Mouse (Mus musculus) fibroblast of lung, adult 2 months (primary cell): ENCODE measurements around the gene Tnpo1.
A peak's percentile ranks its signal among the peaks of the same experiment; 100 is the strongest.
"Not testable (repeated sequence)": the region's sequence is repeated elsewhere in the genome, so short reads cannot be mapped to it uniquely, and the experiment has no call there.

Experiments used
- DNase-seq: peaks from one replicate; pipeline ENCODE4 v3.0.0-alpha.2; 2011; ENCODE audit warnings: low read depth

Gene Tnpo1

GRCm38 (mm10) chr13:98889211-98889610, 37.0 kb downstream of the Tnpo1 start:
- no peak for DNase-seq

- DNase-seq = no peak
These were observed 42.4 kb downstream of the Tnpo1 start for GRCm38 (mm10) chr13:98883774-98884173.

DNA sequence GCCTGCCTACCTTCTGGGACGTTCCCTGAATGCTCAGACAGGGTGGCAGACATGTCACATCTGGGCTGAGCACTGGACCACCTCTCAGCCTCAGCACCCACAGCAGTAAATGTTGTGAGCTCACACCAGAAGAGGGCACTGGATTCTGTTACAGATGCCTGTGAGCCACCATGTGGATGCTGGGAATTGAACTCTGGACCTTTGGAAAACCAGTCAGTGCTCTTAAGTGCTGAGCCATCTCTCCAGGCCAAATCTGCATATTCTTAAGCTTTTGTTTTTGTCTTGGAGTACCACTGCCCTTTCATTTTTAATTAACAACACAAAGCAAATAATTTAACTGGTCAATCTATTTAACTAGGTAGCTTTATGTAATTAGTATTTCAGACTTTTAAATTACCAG, 44.2 kb downstream of the Tnpo1 start:
- DNase-seq = no peak

- DNase-seq = peak; percentile 60
These were observed 45.8 kb downstream of the Tnpo1 start for GRCm38 (mm10) chr13:98880336-98880735.

- DNase-seq = no peak
These were observed 46.8 kb downstream of the Tnpo1 start for GRCm38 (mm10) chr13:98879422-98879821.

DNA sequence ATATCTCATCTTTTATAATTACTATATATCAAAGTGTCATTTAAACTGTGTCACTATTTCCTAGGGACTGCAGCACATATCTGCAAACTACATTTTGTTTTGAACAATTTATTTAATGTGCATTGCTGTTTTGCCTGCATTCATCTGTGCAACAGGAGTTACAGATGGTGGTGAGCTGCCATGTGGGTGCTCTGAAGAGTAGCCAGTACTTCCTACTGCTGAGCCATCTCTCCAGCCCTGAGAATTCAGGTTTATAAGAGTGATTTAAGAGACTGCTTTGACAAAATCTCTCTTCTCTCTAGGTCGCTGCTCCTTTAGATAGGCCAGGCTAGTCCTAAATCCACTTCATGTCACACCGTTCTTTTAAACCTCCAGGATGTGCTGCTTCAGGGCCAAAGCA, 49.0 kb downstream of the Tnpo1 start:
- no peak for DNase-seq

GRCm38 (mm10) chr13:98874727-98875126, 51.5 kb downstream of the Tnpo1 start:
- DNase-seq = no peak

- DNase-seq = no peak
These were observed 53.8 kb downstream of the Tnpo1 start for GRCm38 (mm10) chr13:98872273-98872847.

DNA sequence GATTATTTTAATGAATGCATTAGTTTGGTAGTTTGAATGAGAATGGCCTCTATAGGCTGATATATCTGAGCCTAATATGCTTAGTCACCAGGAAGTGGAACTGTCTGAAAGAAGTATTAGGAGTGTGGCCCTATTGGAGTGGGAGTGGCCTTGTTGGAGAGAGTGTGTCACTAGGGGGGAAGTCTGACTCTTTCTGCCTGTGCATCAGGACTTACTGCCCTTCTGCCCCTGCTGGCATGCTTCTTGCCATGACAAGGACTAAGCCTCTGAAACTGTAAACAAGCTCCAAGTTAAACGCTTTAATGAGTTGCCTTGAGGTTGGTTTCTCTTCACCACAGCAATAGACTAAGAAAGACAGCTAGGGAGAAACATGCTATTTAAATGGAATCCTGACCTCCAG, 54.9 kb downstream of the Tnpo1 start:
- DNase-seq = no peak

GRCm38 (mm10) chr13:98868236-98868923, 57.8 kb downstream of the Tnpo1 start:
- no peak for DNase-seq

GRCm38 (mm10) chr13:98867810-98868209, 58.4 kb downstream of the Tnpo1 start:
- DNase-seq = peak; percentile 46

DNA sequence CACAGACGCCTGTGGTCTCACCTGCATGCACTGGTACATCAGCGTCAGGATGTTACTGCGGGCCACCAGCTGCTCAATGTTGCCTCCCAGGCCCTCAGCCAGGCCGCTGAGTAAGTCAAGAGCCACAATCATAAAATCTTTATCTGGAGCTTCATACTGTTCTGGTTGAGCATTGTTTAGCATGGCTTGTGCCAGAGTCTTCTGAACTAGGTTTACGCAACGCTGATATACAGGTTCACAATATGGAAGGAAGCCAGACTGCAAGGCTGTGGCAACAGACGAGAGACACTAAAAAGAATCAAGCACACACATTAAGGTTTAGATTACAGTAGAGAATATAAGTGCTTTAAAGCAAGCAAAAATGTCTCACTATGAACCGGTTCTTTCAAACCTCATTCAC, 70.9 kb downstream of the Tnpo1 start:
- no peak for DNase-seq

DNA sequence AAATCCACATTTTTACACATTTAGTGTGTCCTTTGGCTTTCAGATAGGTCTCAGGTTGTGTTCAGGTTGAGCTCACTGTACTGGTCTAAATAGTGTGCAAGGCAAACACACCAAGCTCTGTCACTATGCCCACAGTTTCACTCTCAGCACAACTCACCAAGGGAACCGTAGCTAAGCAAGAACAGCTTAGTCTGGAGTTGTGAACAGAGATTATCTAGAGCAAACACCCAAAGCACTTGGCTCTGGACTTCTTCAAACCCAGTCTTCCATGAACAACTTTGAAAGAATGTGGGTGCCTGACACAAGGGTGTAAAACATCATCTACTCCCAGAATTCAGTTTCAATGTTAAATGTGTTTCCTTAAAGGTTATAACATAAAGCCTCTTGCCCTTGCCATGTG, 80.4 kb downstream of the Tnpo1 start:
- DNase-seq = no peak

GRCm38 (mm10) chr13:98836423-98837088, 89.6 kb downstream of the Tnpo1 start:
- no peak for DNase-seq

GRCm38 (mm10) chr13:98835740-98836139, 90.4 kb downstream of the Tnpo1 start:
- DNase-seq = no peak

DNA sequence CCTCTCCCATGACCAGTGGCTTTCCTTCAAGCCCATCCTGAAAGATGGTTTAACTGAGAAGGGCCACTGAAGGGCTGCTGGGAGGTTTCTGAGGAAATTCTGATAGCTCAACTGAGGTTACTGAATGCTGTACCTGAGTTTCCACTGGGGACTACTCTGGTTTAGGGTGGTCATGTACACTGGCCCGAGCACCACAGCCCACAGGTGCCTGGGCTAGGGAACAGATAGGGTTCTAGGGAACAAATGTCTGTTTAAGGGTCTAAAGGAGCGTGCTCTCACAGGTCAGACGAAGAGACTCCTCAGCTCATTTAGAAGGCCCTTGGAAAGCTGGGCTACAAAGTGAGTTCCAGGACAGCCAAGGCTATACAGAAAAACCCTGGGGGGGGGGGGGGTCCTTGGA, 91.5 kb downstream of the Tnpo1 start:
- no peak for DNase-seq

DNA sequence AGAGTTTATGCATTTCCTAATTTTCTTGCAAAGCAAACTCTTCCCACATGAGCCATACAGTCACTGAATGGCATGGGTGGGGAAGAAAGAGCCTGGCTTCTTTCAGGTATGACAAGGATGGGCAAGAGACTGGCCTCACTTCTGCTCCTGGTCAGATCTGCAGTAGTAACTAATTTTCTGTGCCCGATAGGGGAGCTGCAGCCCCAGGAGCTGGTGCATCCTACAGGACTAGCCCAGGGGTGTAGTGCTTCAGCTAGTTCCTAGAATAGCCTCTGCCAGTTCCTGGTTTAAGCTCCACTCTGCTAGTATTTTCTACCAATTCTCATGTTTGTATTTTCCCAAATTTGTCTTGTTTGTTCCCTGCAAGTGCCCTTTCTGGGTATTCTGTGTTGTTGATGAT, 92.0 kb downstream of the Tnpo1 start:
- no peak for DNase-seq

- no peak for DNase-seq
These were observed 93.4 kb downstream of the Tnpo1 start for GRCm38 (mm10) chr13:98832451-98833450.

DNA sequence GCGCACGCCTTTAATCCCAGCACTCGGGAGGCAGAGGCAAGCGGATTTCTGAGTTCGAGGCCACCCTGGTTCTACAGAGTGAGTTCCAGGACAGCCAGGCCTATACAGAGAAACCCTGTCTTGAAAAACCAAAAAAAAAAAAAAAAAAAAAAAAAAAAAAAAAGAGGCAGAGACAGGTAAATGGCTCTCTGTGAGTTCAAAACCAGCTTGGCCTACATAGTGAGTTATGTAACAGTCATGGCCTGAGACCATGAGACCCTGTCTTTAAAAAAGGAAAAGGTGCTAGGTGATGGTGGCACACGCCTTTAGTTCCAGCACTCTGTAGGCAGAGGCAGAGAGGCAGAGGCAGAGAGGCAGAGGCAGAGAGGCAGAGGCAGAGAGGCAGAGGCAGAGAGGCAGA, 97.2 kb downstream of the Tnpo1 start:
- DNase-seq = not testable (repeated sequence)

DNA sequence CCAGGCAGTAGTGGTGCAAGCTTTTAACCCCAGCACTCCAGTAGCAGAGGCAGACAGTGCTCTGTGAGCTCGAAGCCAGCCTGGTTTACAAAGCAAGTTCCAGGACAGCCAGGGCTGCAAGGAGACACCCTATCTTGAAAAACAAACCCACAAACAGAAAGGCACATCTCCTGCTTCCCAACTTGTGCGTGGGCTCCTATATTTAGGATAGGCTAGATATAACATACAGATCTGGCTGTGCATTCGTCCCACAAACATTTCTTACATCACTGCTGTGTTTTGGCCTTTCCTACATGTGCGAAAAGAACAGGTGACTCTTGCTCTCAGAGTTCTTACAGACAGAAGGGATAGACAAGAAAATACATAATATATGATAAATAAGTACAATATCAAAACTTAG, 100.6 kb downstream of the Tnpo1 start:
- no peak for DNase-seq

DNA sequence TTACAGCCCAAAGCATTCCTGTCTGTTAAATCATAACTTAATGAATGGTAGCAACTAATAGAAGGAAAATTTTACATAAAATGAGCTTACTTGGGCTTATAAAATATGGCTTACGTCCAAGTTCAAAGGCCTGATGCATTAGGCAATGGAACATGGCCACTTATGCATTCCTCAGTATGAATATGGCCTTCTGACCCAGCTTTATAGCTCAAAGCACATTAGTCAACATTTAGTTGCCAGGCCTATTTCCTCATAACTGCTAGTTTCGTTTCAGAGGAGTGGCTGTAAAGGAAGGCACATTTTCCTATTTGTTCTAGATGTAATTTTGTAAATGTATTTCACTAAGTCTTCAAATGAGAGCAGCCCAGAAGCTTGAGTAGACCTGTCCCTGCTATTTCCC, 107.1 kb downstream of the Tnpo1 start:
- no peak for DNase-seq

DNA sequence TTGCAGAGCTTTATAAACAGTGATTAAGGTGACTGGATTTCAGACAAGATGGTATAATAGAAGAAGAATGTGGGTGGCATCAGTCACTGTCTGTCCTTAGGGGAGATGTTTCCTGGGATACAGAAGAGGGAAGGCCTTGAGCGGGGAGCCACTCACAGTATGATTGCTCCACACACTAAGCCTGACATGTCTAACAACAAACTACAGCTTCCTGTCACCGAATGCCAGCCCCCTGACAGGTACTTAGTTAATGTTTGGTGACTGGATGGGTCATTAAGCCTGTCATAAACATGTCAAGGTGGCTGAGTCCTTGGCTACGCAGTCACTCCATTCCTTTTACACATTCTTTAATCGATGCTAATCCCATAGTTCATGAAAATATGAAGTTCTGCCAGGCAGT, 108.0 kb downstream of the Tnpo1 start:
- no peak for DNase-seq
